Mouse (Mus musculus) liver, embryonic 11.5 days (tissue): ENCODE data around the gene Pithd1. TPM values are rescaled to one million over a fixed set of nuclear protein-coding genes. Genes with fewer than 3 reads are reported as not detected.

Experiments
- ATAC-seq: fragments of 200-750 bp; cut with Nextera tagmentation; replicated peaks from 2 replicates; pipeline ENCODE4 v1.8.0; 2017; ENCODE audit warnings: moderate number of reproducible peaks, mild to moderate bottlenecking, moderate TSS enrichment, moderate library complexity; ENCODE audit not compliant: low FRiP score
- DNase-seq: peaks from one replicate; pipeline ENCODE4 v3.0.0-alpha.2; 2017; ENCODE audit warnings: low spot score
- H3K27ac ChIP-seq: fragments of 300-500 bp; sonication (generic); 2 replicates; pipeline ENCODE4 v1.5.1; 2014; ENCODE audit warnings: mild to moderate bottlenecking, low read depth, low read length, control low read depth
- H3K27me3 ChIP-seq: fragments of 300-500 bp; sonication (generic); replicated peaks from 2 replicates; pipeline ENCODE4 v1.6.1; 2014; ENCODE audit warnings: low read length, mixed read lengths; ENCODE audit not compliant: control insufficient read depth, insufficient read depth
- H3K36me3 ChIP-seq: fragments of 300-500 bp; sonication (generic); 2 replicates; pipeline ENCODE4 v1.6.1; 2014; ENCODE audit warnings: mild to moderate bottlenecking, low read length, moderate library complexity, mixed read lengths; ENCODE audit not compliant: control insufficient read depth, insufficient read depth
- H3K4me1 ChIP-seq: fragments of 300-500 bp; sonication (generic); replicated peaks from 2 replicates; pipeline ENCODE4 v1.6.1; 2014; ENCODE audit warnings: low read length, mixed read lengths; ENCODE audit not compliant: control insufficient read depth, insufficient read depth
- H3K4me2 ChIP-seq: fragments of 300-500 bp; sonication (generic); 2 replicates; pipeline ENCODE4 v1.6.1; 2014; ENCODE audit warnings: mild to moderate bottlenecking, control low read depth, moderate library complexity
- H3K4me3 ChIP-seq: fragments of 300-500 bp; sonication (generic); 2 replicates; pipeline ENCODE4 v1.5.1; 2014; ENCODE audit warnings: low read depth, low read length, control low read depth
- H3K9ac ChIP-seq: fragments of 300-500 bp; sonication (generic); 2 replicates; pipeline ENCODE4 v1.6.1; 2014; ENCODE audit warnings: low read depth, low read length, control low read depth
- H3K9me3 ChIP-seq: fragments of 300-500 bp; sonication (generic); 2 replicates; pipeline ENCODE4 v1.6.1; 2016; ENCODE audit warnings: low read length, inconsistent platforms, mixed read lengths; ENCODE audit not compliant: control insufficient read depth
- WGBS: fragments of 180-500 bp; shearing (Covaris S2); extraction: QIAGEN DNeasy Blood & Tissue Kit; methylation state at CpG from one replicate; pipeline ENCODE4 v1.1.7; 2014; 5-methylcytosine and 5-hydroxymethylcytosine counted together
- polyA plus RNA-seq: library from polyadenylated mRNA; unstranded; fragments of >200 nt; fragmentation: Nextera tagmentation; extraction: Ambion mirVana; gene quantifications from 2 replicates; pipeline ENCODE4 v1.2.1, GENCODE M21; 2014

Pithd1 gene
- polyA plus RNA-seq, 1 experiment from 2014 or later = 96.9 TPM

- H3K4me1 ChIP-seq = no peaks in the 10 kb centered on the region
- WGBS = 89% methylated on average over 5 of the region's 5 CpGs
- no peak overlapping the region for H3K27ac ChIP-seq
- peaks cover 53% of the 10 kb centered on the region for H3K36me3 ChIP-seq
- no peak overlapping the region for H3K4me3 ChIP-seq
- no peaks in the 10 kb centered on the region for H3K27me3 ChIP-seq
- H3K9me3 ChIP-seq = no peaks in the 10 kb centered on the region
- ATAC-seq (no peak), DNase-seq (no peak)
- H3K4me2 ChIP-seq = no peak overlapping the region
- H3K9ac ChIP-seq = no peak overlapping the region
Measured at GRCm38 (mm10) chr4:136004107-136004675, 17.1 kb upstream of the Pithd1 start.

- Histone ChIP-seq H3K36me3 (no peaks in the 10 kb centered on the region), H3K27me3 (no peaks in the 10 kb centered on the region), H3K9ac (no peak overlapping the region), H3K9me3 (no peaks in the 10 kb centered on the region; the same call in 1 of the 2 replicates), H3K4me2 (no peak overlapping the region), H3K4me1 (no peaks in the 10 kb centered on the region), H3K4me3 (no peak overlapping the region), H3K27ac (no peak overlapping the region)
- DNase-seq (no peak), ATAC-seq (no peak)
- 79% methylated on average over 4 of the region's 4 CpGs for WGBS
Measured at GRCm38 (mm10) chr4:135995118-135995517, 8.1 kb upstream of the Pithd1 start.

DNA sequence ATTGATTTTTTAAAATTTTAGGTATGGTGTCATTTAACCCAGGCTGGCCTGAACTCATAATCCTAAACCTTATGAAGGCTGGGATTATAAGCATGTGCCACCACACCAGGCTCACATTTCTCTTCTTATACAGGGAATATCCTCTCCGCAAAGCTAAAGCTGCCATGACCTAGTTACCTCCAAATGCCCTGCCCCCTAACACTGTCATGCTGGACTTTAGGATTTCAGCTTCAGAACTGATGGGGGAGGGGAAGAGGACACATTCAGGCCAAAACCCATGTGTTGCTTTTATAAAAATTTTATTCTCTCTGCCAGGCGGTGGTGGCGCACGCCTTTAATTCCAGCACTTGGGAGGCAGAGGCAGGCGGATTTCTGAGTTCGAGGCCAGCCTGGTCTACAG, 6.9 kb upstream of the Pithd1 start:
- Histone ChIP-seq H3K4me2 (no peak overlapping the region), H3K4me1 (no peaks in the 10 kb centered on the region), H3K36me3 (no peaks in the 10 kb centered on the region), H3K9ac (no peak overlapping the region), H3K27me3 (no peaks in the 10 kb centered on the region), H3K27ac (no peak overlapping the region), H3K9me3 (no peaks in the 10 kb centered on the region; the same call in 1 of the 2 replicates), H3K4me3 (no peak overlapping the region)
- DNase-seq (no peak), ATAC-seq (no peak)
- WGBS = 94% methylated on average over 6 of the region's 6 CpGs

GRCm38 (mm10) chr4:135987714-135988113, 650 bp upstream of the Pithd1 start:
- DNase-seq (no peak), ATAC-seq (no peak)
- Histone ChIP-seq H3K9ac (peak overlapping the region; percentile 99), H3K4me2 (peak overlapping the region; percentile 87), H3K36me3 (peaks cover 14% of the 10 kb centered on the region), H3K4me1 (peaks cover 21% of the 10 kb centered on the region), H3K9me3 (no peaks in the 10 kb centered on the region), H3K27ac (peak overlapping the region; percentile 85), H3K4me3 (peak overlapping the region; percentile 77), H3K27me3 (no peaks in the 10 kb centered on the region)
- WGBS = 68% methylated on average over 9 of the region's 9 CpGs

DNA sequence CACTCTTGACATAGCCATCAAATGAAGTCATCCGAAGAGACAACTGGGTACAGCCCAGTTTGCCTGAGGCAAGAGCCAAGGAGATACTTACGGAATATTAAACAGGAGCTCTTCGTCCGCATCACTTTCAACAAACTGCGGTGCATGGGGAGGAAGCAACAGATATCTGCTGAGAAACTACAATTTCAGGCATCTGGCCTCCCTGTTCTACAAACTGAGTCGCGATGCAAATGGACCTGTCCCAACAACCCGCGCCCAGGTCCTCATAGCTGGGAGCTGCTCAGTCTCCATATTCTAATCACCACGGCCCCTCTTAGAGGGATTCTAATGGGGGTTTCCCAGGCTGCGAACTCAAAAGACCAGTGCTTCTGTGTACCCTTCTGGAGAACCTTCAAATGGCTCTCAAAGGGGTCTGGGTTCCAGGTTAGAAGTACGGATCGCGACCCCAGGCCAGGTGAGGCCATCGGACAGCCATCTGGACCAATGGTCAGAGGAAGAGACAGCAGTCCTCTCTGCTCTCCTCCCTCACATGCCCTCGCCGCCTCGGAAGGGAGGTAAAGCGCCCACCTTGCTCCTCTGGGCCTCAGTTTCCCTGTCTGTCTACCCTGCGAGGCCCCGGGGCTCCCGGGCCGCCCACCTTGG, 642 bp downstream of the Pithd1 start:
- DNase-seq = peak; percentile 64
- Histone ChIP-seq H3K9me3 (no peaks in the 10 kb centered on the region), H3K4me1 (peaks cover 21% of the 10 kb centered on the region), H3K27ac (peak overlapping the region; percentile 85), H3K36me3 (peaks cover 15% of the 10 kb centered on the region), H3K27me3 (no peaks in the 10 kb centered on the region), H3K9ac (peak overlapping the region; percentile 99), H3K4me3 (peak overlapping the region; percentile 77), H3K4me2 (peak overlapping the region; percentile 87)
- ATAC-seq = no peak
- 8% methylated on average over 23 of the region's 23 CpGs for WGBS

GRCm38 (mm10) chr4:135985769-135986168, 1.3 kb downstream of the Pithd1 start:
- Histone ChIP-seq H3K4me2 (peak overlapping the region; percentile 87), H3K9me3 (no peaks in the 10 kb centered on the region), H3K4me1 (peaks cover 21% of the 10 kb centered on the region), H3K9ac (peak overlapping the region; percentile 99), H3K27ac (peak overlapping the region; percentile 85; the same call in 1 of the 2 replicates), H3K4me3 (peak overlapping the region; percentile 77), H3K27me3 (no peaks in the 10 kb centered on the region), H3K36me3 (peaks cover 17% of the 10 kb centered on the region)
- ATAC-seq = no peak
- DNase-seq = no peak
- 81% methylated on average over 7 of the region's 7 CpGs for WGBS

DNA sequence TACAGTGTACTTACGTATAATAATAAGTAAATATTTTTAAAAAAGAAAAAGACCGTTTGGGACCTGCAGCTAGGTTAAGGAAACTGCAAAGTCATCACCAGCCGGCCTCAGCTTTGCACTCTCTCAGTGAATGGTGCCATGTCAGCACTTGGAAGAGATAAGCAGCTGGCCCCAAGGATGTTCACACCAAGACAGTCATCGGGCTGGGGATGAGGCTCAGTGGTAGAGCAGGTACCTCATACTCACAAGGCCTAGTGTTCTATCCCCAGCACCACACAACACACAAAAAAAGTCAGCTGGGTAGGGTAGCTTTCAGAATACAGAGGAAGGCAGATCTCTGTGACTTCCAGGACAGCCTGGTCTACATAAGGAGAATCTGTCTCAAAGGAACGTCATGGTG, 1.9 kb downstream of the Pithd1 start:
- ATAC-seq (peak; percentile 84), DNase-seq (no peak)
- Histone ChIP-seq H3K36me3 (peaks cover 20% of the 10 kb centered on the region), H3K9ac (0 out of 2 replicates have a peak overlapping the region, but pooled peaks have one; percentile 12), H3K4me2 (peak overlapping the region; percentile 87), H3K27ac (peak overlapping the region; percentile 68), H3K4me1 (peaks cover 21% of the 10 kb centered on the region), H3K9me3 (no peaks in the 10 kb centered on the region), H3K4me3 (peak overlapping the region; percentile 77), H3K27me3 (no peaks in the 10 kb centered on the region)
- 58% methylated on average over 5 of the region's 5 CpGs for WGBS

GRCm38 (mm10) chr4:135984556-135984955, 2.5 kb downstream of the Pithd1 start:
- no peaks in the 10 kb centered on the region for H3K9me3 ChIP-seq
- H3K4me2 ChIP-seq = peak overlapping the region; percentile 87
- H3K9ac ChIP-seq = peak overlapping the region; percentile 48; the same call in 1 of the 2 replicates
- H3K36me3 ChIP-seq = peaks cover 20% of the 10 kb centered on the region
- 79% methylated on average over 5 of the region's 5 CpGs for WGBS
- H3K27ac ChIP-seq = peak overlapping the region; percentile 68
- ATAC-seq (no peak), DNase-seq (no peak)
- H3K4me1 ChIP-seq = peaks cover 21% of the 10 kb centered on the region
- H3K27me3 ChIP-seq = no peaks in the 10 kb centered on the region
- peak overlapping the region; percentile 21; the same call in 1 of the 2 replicates for H3K4me3 ChIP-seq
